Mouse (Mus musculus): ENCODE data around the gene Slc25a45.

Slc25a45 gene

GRCm38 (mm10) chr19:5877618-5878361 lies at the start of gene Slc25a45:
TSS of gene Slc25a45 (plus strand) at chr19:5877808.
- DNase-seq: peak; percentile 77 to 82

- DNase-seq: no peak
These were observed 49.5 kb upstream of the Slc25a45 start for GRCm38 (mm10) chr19:5828155-5828554.

- DNase-seq: no peak
These were observed 48.7 kb upstream of the Slc25a45 start for GRCm38 (mm10) chr19:5828905-5829304.

GRCm38 (mm10) chr19:5829958-5830615 lies 47.5 kb upstream of the Slc25a45 start:
- no peak for DNase-seq

DNA sequence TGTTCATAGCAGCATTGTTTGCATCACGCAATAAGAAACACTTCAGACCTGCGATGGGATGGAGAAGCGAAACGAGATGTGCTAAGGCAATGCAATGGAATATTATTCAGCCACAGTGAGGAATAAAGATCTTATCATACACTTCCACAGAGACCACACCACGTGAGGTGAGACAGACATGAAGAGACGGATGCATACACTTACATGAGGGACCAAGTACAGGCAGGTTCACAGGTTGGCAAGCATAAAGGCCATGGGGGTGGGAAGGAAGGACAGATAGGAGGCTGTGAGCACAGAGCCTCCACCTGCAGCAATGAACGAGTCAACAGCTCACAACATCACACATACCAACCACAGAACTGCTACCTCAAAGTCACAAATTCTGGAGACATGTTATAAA lies 46.8 kb upstream of the Slc25a45 start:
- DNase-seq: no peak

GRCm38 (mm10) chr19:5831224-5831957 lies 46.2 kb upstream of the Slc25a45 start:
- no peak for DNase-seq

DNA sequence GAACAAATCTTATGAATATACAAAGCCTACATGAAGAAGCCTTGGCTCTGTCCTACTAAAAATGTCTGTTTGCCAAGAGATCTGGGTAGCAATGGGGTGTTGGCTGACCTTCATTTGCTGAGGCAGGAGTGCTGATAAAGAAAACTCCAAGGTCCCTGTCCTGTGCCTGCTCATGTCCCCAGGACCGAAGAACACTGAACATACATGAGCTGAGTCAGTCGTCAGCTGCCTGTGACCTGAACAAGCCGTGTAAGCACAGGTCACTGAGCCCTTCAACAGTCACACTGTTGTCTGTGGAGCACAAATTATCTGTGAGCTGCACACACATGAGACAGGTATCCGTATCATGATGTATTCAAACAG lies 45.7 kb upstream of the Slc25a45 start:
- no peak for DNase-seq

DNA sequence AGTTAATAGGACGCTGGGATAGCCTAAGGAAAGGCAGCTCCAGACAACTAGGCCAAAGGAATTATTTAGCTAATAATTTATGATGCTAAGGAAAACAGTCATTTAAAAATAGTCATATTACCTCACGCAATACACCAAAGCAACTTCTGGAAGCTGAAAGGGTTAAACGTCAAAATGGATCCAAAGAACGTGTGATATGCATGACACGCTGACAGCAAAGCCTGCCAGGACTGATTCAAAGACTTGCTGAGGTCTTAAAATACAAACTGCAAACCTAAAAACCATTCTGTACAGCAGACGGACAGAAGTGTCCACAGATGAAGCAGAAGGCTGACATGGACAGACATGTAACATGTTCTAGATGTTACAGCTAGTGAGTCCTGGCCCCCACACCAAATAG lies 45.3 kb upstream of the Slc25a45 start:
- DNase-seq: no peak

- no peak for DNase-seq
These were observed 44.1 kb upstream of the Slc25a45 start for GRCm38 (mm10) chr19:5833287-5834100.

GRCm38 (mm10) chr19:5834260-5834925 lies 43.2 kb upstream of the Slc25a45 start:
- DNase-seq: no peak

GRCm38 (mm10) chr19:5835054-5835921 lies 42.3 kb upstream of the Slc25a45 start:
- DNase-seq: no peak

DNA sequence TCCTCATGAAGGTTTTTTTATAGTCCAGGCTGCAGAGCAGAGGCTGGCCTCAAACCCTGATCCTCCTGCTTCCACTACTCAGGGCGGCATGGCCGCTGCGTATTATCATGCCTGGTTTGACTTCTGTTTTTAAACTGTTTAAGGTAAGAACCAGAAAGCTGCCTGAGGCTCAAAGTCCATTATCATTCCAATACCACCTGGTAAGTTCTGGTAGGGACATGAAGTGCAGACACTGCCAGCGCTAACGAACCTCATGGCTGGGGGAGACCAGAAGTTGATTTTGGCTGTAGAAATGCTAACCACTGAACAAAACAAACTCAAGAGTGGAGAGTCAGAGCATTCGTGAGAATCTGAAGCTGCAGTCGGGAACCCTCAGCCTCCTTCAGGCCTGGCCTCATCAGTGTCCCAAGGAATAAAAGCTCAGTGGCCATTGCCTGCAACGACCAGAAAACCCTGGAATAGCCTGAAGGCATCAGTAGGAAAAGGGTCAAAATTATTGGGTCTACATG lies 41.6 kb upstream of the Slc25a45 start:
- no peak for DNase-seq

- DNase-seq: no peak
These were observed 40.6 kb upstream of the Slc25a45 start for GRCm38 (mm10) chr19:5836941-5837572.

DNA sequence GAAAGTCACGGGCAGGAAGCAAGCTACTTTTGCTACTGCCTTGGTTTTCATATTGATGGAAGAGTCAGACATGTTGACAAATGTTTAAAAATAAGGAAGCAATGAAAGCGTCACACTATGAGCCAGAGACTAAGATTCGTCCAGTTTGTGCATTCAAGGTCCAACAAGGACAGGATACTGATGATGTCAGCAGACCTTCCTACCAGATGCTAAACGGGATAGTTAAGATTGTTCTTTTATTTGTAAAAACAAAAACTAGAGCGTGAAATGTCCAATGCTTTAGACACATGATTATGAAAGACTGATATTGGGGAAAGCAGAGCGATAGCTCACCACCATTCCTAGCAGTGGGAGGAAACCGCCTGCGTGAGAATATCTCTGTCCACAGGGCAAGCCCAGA lies 40.0 kb upstream of the Slc25a45 start:
- no peak for DNase-seq

DNA sequence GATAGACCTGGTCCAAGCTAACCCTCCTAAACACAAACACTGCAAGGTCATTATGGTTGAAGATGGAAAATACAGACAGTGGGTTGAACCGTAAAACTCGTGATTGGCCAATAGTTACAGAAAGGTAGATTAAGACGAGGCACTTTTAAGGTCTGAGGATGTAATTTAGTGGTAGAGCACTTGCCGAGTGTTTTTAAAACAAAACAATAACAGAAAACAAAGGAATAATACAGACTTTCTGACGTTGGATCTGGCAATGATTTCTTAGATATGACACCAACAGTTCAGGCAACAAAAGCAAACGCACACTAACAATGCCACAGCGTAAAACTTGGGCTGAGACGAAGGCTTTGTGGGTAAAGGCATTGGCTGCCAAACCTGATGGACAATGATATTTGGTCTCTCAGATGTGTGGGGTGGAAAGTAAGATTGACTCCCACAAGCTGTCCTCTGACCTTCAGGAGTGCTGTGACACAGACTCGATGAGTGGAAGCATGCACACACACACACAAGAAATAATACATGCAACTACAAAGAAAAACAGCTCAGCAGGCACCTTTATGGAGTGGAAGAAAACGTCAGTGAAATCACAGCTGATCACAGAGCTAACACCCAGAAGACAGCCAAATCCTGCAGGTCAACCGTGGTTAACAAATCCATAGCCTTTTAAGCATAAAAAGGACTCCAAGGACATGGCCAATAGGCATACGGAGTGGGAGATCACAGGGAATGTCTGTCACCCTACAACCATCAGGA lies 39.3 kb upstream of the Slc25a45 start:
- DNase-seq: no peak

- DNase-seq: no peak
These were observed 38.8 kb upstream of the Slc25a45 start for GRCm38 (mm10) chr19:5838892-5839165.

DNA sequence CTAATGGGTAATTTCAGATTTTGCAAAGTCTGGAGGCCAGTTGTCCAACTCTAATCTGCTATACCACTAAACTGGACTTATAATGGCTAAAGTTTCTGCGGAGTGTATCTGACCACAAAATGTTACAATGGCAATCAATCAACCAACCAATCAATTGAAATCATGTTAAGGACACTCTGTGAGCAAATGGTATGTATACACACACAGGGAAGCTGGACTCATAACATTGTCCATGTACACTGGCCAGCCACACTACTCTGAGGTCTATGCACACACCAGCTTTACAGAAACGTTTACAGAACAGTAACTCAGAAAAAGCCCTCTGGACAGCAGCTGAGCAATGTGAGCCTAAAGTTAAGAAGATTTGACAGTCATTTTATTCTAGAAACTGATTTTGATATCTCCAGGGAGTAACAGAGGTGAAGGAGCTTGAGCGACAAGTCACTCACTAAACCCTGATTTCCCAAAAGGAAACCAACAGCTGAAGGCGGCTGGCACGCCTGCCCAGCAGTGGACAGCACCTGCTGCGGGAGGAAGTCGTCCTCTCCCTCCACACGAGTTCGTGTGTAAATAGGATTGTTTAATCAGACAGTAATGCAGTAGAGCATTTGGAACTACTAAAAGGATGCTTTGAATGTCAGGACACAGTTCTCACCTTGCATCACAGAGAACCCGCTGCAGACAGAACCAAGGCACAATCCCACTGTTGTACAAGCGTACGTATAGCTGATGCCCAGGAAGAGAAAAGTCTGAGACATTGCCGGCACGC lies 38.1 kb upstream of the Slc25a45 start:
- no peak for DNase-seq

DNA sequence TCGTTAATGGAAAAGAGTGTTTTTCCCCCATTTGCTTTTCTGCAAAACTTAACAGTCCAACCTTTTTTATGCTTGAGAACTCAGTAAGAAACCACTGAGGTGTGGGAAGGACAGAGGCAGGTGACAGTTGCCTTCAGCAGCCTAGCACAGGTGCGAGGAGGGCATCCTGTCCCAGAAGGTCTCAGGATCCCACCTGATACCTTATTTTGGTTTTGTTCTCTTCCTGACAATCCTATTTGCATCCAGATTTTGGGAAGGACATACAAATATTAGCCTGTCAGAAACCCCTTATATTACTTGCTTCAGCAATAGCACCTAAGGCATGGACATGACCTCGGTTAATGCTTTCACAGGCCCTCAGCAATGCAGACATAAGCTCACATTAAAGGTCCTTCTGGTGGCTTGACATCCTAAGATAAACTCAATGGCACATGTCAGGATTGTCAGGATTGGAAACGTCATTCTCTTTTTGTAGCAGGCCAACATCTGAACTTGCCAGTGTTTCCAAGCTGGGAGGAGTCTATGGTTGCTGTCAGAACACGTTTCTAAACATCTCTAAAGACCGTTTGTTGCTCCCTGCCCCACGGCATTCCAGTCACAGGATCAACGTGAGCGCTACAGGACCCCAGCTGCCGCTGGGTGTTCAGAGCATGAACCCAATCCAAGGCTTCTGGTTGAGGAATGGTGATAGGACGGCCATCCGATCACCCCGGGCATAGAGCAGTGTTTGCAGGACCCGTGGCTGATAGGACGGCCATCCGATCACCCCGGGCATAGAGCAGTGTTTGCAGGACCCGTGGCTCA lies 37.3 kb upstream of the Slc25a45 start:
- no peak for DNase-seq
